Mouse (Mus musculus) cerebellum, postnatal 14 days (tissue): Measurements from ENCODE around the gene Slc39a2.
"Not testable (repeated sequence)": the region's sequence is repeated elsewhere in the genome, so short reads cannot be mapped to it uniquely, and the experiment has no call there.

ENCODE experiments used
- DNase-seq, 2 experiments: peaks; one replicate each; pipeline ENCODE4 v3.0.0; 2021; ENCODE audit warnings: mixed read lengths in 2 of 2

Gene Slc39a2

GRCm38 (mm10) chr14:51902806-51903710 lies 10.4 kb downstream of the Slc39a2 start:
- DNase-seq = peak; percentile 91 to 95

- no peak for DNase-seq
These were observed 11.1 kb downstream of the Slc39a2 start for GRCm38 (mm10) chr14:51903782-51904181.

- DNase-seq = no peak
These were observed 12.0 kb downstream of the Slc39a2 start for GRCm38 (mm10) chr14:51904706-51905105.

GRCm38 (mm10) chr14:51906102-51906501 lies 13.4 kb downstream of the Slc39a2 start:
- no peak for DNase-seq

- no peak for DNase-seq
These were observed 18.6 kb downstream of the Slc39a2 start for GRCm38 (mm10) chr14:51911301-51911700.

- peak in 1 of 2 experiments; percentile 9 for DNase-seq
These were observed 19.8 kb downstream of the Slc39a2 start for GRCm38 (mm10) chr14:51912391-51913061.

GRCm38 (mm10) chr14:51913062-51913959 lies 20.6 kb downstream of the Slc39a2 start:
- peak; percentile 71 to 72 for DNase-seq

GRCm38 (mm10) chr14:51913960-51914762 lies 21.5 kb downstream of the Slc39a2 start, which contains the start of gene Ndrg2:
TSS of gene Ndrg2 (minus strand) at chr14:51914158.
- DNase-seq = peak; percentile 65 to 70

GRCm38 (mm10) chr14:51915030-51915429 lies 22.3 kb downstream of the Slc39a2 start:
- DNase-seq = no peak

GRCm38 (mm10) chr14:51916539-51916938 lies 23.9 kb downstream of the Slc39a2 start:
- DNase-seq = no peak

- DNase-seq = no peak
These were observed 25.4 kb downstream of the Slc39a2 start, which contains the start of gene Tppp2 for GRCm38 (mm10) chr14:51918125-51918524. TSS of gene Tppp2 (plus strand) at chr14:51918425.

GRCm38 (mm10) chr14:51918966-51919365 lies 26.3 kb downstream of the Slc39a2 start:
- no peak for DNase-seq

- peak; percentile 30 to 36 for DNase-seq
These were observed 29.3 kb downstream of the Slc39a2 start for GRCm38 (mm10) chr14:51921759-51922570.

GRCm38 (mm10) chr14:51922571-51922865 lies 29.8 kb downstream of the Slc39a2 start, which contains the start of gene Rnase13:
TSS of gene Rnase13 (minus strand) at chr14:51922773.
- peak in 1 of 2 experiments; percentile 30 for DNase-seq

GRCm38 (mm10) chr14:51922910-51923309 lies 30.2 kb downstream of the Slc39a2 start:
- no peak for DNase-seq

GRCm38 (mm10) chr14:51923492-51923891 lies 30.8 kb downstream of the Slc39a2 start:
- no peak for DNase-seq

GRCm38 (mm10) chr14:51926930-51927329 lies 34.2 kb downstream of the Slc39a2 start:
- not testable (repeated sequence) for DNase-seq

GRCm38 (mm10) chr14:51929309-51929943 lies 36.7 kb downstream of the Slc39a2 start:
- peak; percentile 32 to 40 for DNase-seq

GRCm38 (mm10) chr14:51929968-51930367 lies 37.3 kb downstream of the Slc39a2 start:
- no peak for DNase-seq

GRCm38 (mm10) chr14:51930824-51931223 lies 38.1 kb downstream of the Slc39a2 start:
- DNase-seq = peak; percentile 66 to 68
